Mouse (Mus musculus) neural tube, embryonic 11.5 days (tissue): ENCODE measurements around the gene Cracr2b. TPM values are rescaled to one million over a fixed set of nuclear protein-coding genes. Genes with fewer than 3 reads are reported as not detected.

Experiments used
- ATAC-seq: fragments of 200-750 bp; cut with Nextera tagmentation; 2 replicates; pipeline ENCODE4 v1.8.0; 2017; ENCODE audit warnings: moderate number of reproducible peaks, mild to moderate bottlenecking, moderate TSS enrichment, moderate library complexity; ENCODE audit not compliant: insufficient read depth, low FRiP score, low TSS enrichment
- DNase-seq: peaks from one replicate; pipeline ENCODE4 v3.0.0-alpha.2; 2015; ENCODE audit warnings: low spot score
- H3K27ac ChIP-seq: fragments of 300-500 bp; sonication (generic); 2 replicates; pipeline ENCODE4 v1.5.1; 2014; ENCODE audit warnings: low read depth, mild to moderate bottlenecking, low read length
- H3K27me3 ChIP-seq: fragments of 300-500 bp; sonication (generic); 2 replicates; pipeline ENCODE4 v1.6.1; 2014; ENCODE audit warnings: mild to moderate bottlenecking, low read length, mixed read lengths; ENCODE audit not compliant: control insufficient read depth, insufficient read depth
- H3K36me3 ChIP-seq: fragments of 300-500 bp; sonication (generic); 2 replicates; pipeline ENCODE4 v1.6.1; 2014; ENCODE audit warnings: mild to moderate bottlenecking, low read length, moderate library complexity, mixed read lengths; ENCODE audit not compliant: control insufficient read depth, insufficient read depth
- H3K4me1 ChIP-seq: fragments of 300-500 bp; sonication (generic); 2 replicates; pipeline ENCODE4 v1.6.1; 2014; ENCODE audit warnings: low read length, mixed read lengths; ENCODE audit not compliant: control insufficient read depth, insufficient read depth
- H3K4me2 ChIP-seq: fragments of 300-500 bp; sonication (generic); 2 replicates; pipeline ENCODE4 v1.6.1; 2014; ENCODE audit warnings: low read depth, mild to moderate bottlenecking, moderate library complexity
- H3K4me3 ChIP-seq: fragments of 300-500 bp; sonication (generic); 2 replicates; pipeline ENCODE4 v1.5.1; 2014; ENCODE audit warnings: low read depth, low read length
- H3K9ac ChIP-seq: fragments of 300-500 bp; sonication (generic); 2 replicates; pipeline ENCODE4 v1.6.1; 2014; ENCODE audit warnings: mild to moderate bottlenecking, low read length
- H3K9me3 ChIP-seq: fragments of 300-500 bp; sonication (generic); 2 replicates; pipeline ENCODE4 v1.6.1; 2016; ENCODE audit warnings: low read length; ENCODE audit not compliant: control insufficient read depth
- WGBS: fragments of 180-500 bp; shearing (Covaris S2); extraction: QIAGEN DNeasy Blood & Tissue Kit; methylation state at CpG from one replicate; pipeline ENCODE4 v1.1.7; 2014; 5-methylcytosine and 5-hydroxymethylcytosine counted together
- polyA plus RNA-seq: library from polyadenylated mRNA; unstranded; fragments of >200 nt; fragmentation: Nextera tagmentation; extraction: Ambion mirVana; gene quantifications from 2 replicates; pipeline ENCODE4 v1.2.1, GENCODE M21; 2014

The Cracr2b gene
- polyA plus RNA-seq, 1 experiment from 2014 or later = 6.4 TPM

GRCm38 (mm10) chr7:141493729-141494128 is 32.8 kb downstream of the Cracr2b start:
- H3K4me1 ChIP-seq = no peaks in the 10 kb centered on the region
- H3K4me2 ChIP-seq = no peak overlapping the region
- no peak overlapping the region for H3K27ac ChIP-seq
- no peaks in the 10 kb centered on the region for H3K9me3 ChIP-seq
- no peak overlapping the region for H3K9ac ChIP-seq
- DNase-seq (no peak), ATAC-seq (no peak)
- H3K36me3 ChIP-seq = no peaks in the 10 kb centered on the region
- H3K4me3 ChIP-seq = no peak overlapping the region
- 81% methylated on average over 1 of the region's 1 CpGs for WGBS
- no peaks in the 10 kb centered on the region for H3K27me3 ChIP-seq

GRCm38 (mm10) chr7:141495379-141495778 is 34.5 kb downstream of the Cracr2b start:
- DNase-seq = no peak
- Histone ChIP-seq H3K4me3 (no peak overlapping the region), H3K36me3 (no peaks in the 10 kb centered on the region), H3K9me3 (no peaks in the 10 kb centered on the region), H3K4me1 (no peaks in the 10 kb centered on the region), H3K4me2 (no peak overlapping the region), H3K27ac (no peak overlapping the region), H3K9ac (no peak overlapping the region), H3K27me3 (no peaks in the 10 kb centered on the region)
- ATAC-seq = no peak
- 82% methylated on average over 2 of the region's 2 CpGs for WGBS

- Histone ChIP-seq H3K9me3 (no peaks in the 10 kb centered on the region), H3K4me2 (no peak overlapping the region), H3K27ac (no peak overlapping the region), H3K4me3 (no peak overlapping the region), H3K36me3 (no peaks in the 10 kb centered on the region), H3K9ac (no peak overlapping the region), H3K27me3 (no peaks in the 10 kb centered on the region), H3K4me1 (no peaks in the 10 kb centered on the region)
- whole genome bisulfite sequencing = 92% methylated on average over 4 of the region's 4 CpGs
- ATAC-seq = no peak
- DNase-seq = no peak
Measured at GRCm38 (mm10) chr7:141495940-141496339, 35.0 kb downstream of the Cracr2b start.

GRCm38 (mm10) chr7:141497600-141497999 is 36.7 kb downstream of the Cracr2b start:
- Histone ChIP-seq H3K36me3 (no peaks in the 10 kb centered on the region; the same call in 1 of the 2 replicates), H3K27ac (no peak overlapping the region), H3K9ac (no peak overlapping the region), H3K4me3 (no peak overlapping the region), H3K27me3 (no peaks in the 10 kb centered on the region), H3K4me1 (no peaks in the 10 kb centered on the region), H3K4me2 (no peak overlapping the region), H3K9me3 (no peaks in the 10 kb centered on the region)
- ATAC-seq (no peak), DNase-seq (no peak)
- 98% methylated on average over 3 of the region's 3 CpGs for WGBS

GRCm38 (mm10) chr7:141501820-141502555 is 41.1 kb downstream of the Cracr2b start:
- ATAC-seq = no peak
- H3K36me3 ChIP-seq = no peaks in the 10 kb centered on the region; the same call in 1 of the 2 replicates
- H3K27ac ChIP-seq = no peak overlapping the region
- no peak overlapping the region for H3K4me3 ChIP-seq
- no peak overlapping the region for H3K4me2 ChIP-seq
- no peaks in the 10 kb centered on the region for H3K27me3 ChIP-seq
- H3K9me3 ChIP-seq = no peaks in the 10 kb centered on the region
- no peak for DNase-seq
- WGBS = 87% methylated on average over 7 of the region's 7 CpGs
- H3K9ac ChIP-seq = no peak overlapping the region
- H3K4me1 ChIP-seq = no peaks in the 10 kb centered on the region

GRCm38 (mm10) chr7:141502556-141502905 is 41.6 kb downstream of the Cracr2b start:
- no peak overlapping the region for H3K9ac ChIP-seq
- no peak overlapping the region for H3K27ac ChIP-seq
- no peak overlapping the region for H3K4me2 ChIP-seq
- H3K4me3 ChIP-seq = no peak overlapping the region
- ATAC-seq (no peak), DNase-seq (no peak)
- H3K9me3 ChIP-seq = no peaks in the 10 kb centered on the region
- H3K36me3 ChIP-seq = no peaks in the 10 kb centered on the region; the same call in 1 of the 2 replicates
- WGBS = 94% methylated on average over 5 of the region's 5 CpGs
- H3K27me3 ChIP-seq = no peaks in the 10 kb centered on the region
- H3K4me1 ChIP-seq = no peaks in the 10 kb centered on the region

GRCm38 (mm10) chr7:141506278-141506677 is 45.4 kb downstream of the Cracr2b start:
- Histone ChIP-seq H3K4me3 (no peak overlapping the region), H3K27ac (no peak overlapping the region)

GRCm38 (mm10) chr7:141508160-141508559 is 47.3 kb downstream of the Cracr2b start:
- no peak; the same call in 1 of the 2 replicates for ATAC-seq

More at GRCm38 (mm10) chr7:141506278-141506677, 45.4 kb downstream of the Cracr2b start:
- WGBS = 92% methylated on average over 2 of the region's 2 CpGs
- H3K36me3 ChIP-seq = no peaks in the 10 kb centered on the region; the same call in 1 of the 2 replicates
- no peak overlapping the region for H3K4me2 ChIP-seq
- H3K9ac ChIP-seq = no peak overlapping the region
- no peak for DNase-seq
- ATAC-seq = no peak
- H3K27me3 ChIP-seq = no peaks in the 10 kb centered on the region
- H3K9me3 ChIP-seq = no peaks in the 10 kb centered on the region
- H3K4me1 ChIP-seq = no peaks in the 10 kb centered on the region

GRCm38 (mm10) chr7:141510196-141510595 is 49.3 kb downstream of the Cracr2b start:
- Histone ChIP-seq H3K36me3 (no peaks in the 10 kb centered on the region), H3K27ac (no peak overlapping the region), H3K4me3 (no peak overlapping the region), H3K27me3 (no peaks in the 10 kb centered on the region), H3K4me1 (no peaks in the 10 kb centered on the region), H3K9ac (no peak overlapping the region), H3K9me3 (no peaks in the 10 kb centered on the region), H3K4me2 (no peak overlapping the region)
- no peak for ATAC-seq
- WGBS = 85% methylated on average over 5 of the region's 5 CpGs
- DNase-seq = no peak

More at GRCm38 (mm10) chr7:141508160-141508559, 47.3 kb downstream of the Cracr2b start:
- no peak for DNase-seq
- Histone ChIP-seq H3K9ac (no peak overlapping the region; the same call in 1 of the 2 replicates), H3K36me3 (no peaks in the 10 kb centered on the region), H3K27me3 (no peaks in the 10 kb centered on the region), H3K27ac (peak overlapping the region; percentile 31), H3K4me1 (no peaks in the 10 kb centered on the region), H3K4me3 (no peak overlapping the region), H3K4me2 (no peak overlapping the region), H3K9me3 (no peaks in the 10 kb centered on the region)
